Mouse (Mus musculus) kidney, embryonic 14.5 days (tissue): ENCODE results near the gene Tnfrsf21. TPM values are rescaled to one million over a fixed set of nuclear protein-coding genes. Genes with fewer than 3 reads are reported as not detected.

Source experiments
- ATAC-seq: fragments of 200-750 bp; cut with Nextera tagmentation; 2 replicates; pipeline ENCODE4 v1.8.0; 2017; ENCODE audit warnings: moderate number of reproducible peaks, mild to moderate bottlenecking, moderate TSS enrichment, moderate library complexity; ENCODE audit not compliant: low FRiP score, low TSS enrichment
- H3K27ac ChIP-seq: fragments of 300-500 bp; sonication (generic); 2 replicates; pipeline ENCODE4 v1.5.1; 2014; ENCODE audit warnings: low read depth, mild to moderate bottlenecking, low read length, moderate library complexity, mixed read lengths
- H3K27me3 ChIP-seq: fragments of 300-500 bp; sonication (generic); 2 replicates; pipeline ENCODE4 v1.6.1; 2014; ENCODE audit warnings: mild to moderate bottlenecking, low read length; ENCODE audit not compliant: control insufficient read depth, insufficient read depth
- H3K36me3 ChIP-seq: fragments of 300-500 bp; sonication (generic); 2 replicates; pipeline ENCODE4 v1.6.1; 2014; ENCODE audit warnings: low read length, mixed read lengths; ENCODE audit not compliant: control insufficient read depth, insufficient read depth
- H3K4me1 ChIP-seq: fragments of 300-500 bp; sonication (generic); 2 replicates; pipeline ENCODE4 v1.6.1; 2014; ENCODE audit warnings: low read length, mixed read lengths; ENCODE audit not compliant: control insufficient read depth, insufficient read depth
- H3K4me2 ChIP-seq: fragments of 300-500 bp; sonication (generic); replicated peaks from 2 replicates; pipeline ENCODE4 v1.6.1; 2014; ENCODE audit warnings: low read depth, mild to moderate bottlenecking, low read length
- H3K4me3 ChIP-seq: fragments of 300-500 bp; sonication (generic); 2 replicates; pipeline ENCODE4 v1.5.1; 2014; ENCODE audit warnings: mild to moderate bottlenecking, low read length
- H3K9ac ChIP-seq: fragments of 300-500 bp; sonication (generic); 2 replicates; pipeline ENCODE4 v1.6.1; 2014; ENCODE audit warnings: low read depth, mild to moderate bottlenecking, low read length, moderate library complexity
- H3K9me3 ChIP-seq: fragments of 300-500 bp; sonication (generic); 2 replicates; pipeline ENCODE4 v1.6.1; 2016; ENCODE audit warnings: low read length; ENCODE audit not compliant: control insufficient read depth
- WGBS: fragments of 180-500 bp; shearing (Covaris S2); extraction: QIAGEN DNeasy Blood & Tissue Kit; methylation state at CpG from one replicate; pipeline ENCODE4 v1.1.7; 2014; 5-methylcytosine and 5-hydroxymethylcytosine counted together
- polyA plus RNA-seq: library from polyadenylated mRNA; unstranded; fragments of >200 nt; fragmentation: Nextera tagmentation; extraction: Ambion mirVana; gene quantifications from 2 replicates; pipeline ENCODE4 v1.2.1, GENCODE M21; 2014

The Tnfrsf21 gene
- polyA plus RNA-seq, 1 experiment from 2014 or later, result 53.7 TPM

DNA sequence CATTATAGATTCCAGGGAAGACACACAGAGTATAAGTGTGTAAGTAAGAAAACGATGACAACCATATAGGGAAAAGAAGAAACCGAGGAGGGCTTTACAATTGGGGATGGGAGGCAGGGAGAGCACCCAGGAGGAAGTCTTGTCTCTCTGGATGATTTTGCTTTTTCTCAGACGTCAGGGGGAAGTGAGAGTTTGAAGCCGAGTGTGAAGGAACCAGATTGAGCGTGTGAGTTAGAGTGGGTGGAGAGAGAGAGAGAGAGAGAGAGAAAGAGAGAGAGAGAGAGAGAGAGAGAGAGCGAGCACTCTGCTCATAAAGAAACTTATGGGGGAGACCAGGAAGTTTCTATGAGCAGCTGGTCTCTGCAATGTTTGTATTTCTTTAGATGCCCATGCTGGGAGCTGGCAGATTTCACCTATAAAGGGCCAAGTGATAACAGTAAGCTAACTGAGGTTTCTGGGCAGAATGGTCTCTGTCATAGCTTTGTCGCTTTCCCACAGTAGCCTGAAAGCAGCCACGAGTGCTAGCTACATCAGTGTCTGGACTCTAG lies 16.2 kb downstream of the Tnfrsf21 start:
- Histone ChIP-seq H3K9me3 (no peaks in the 10 kb centered on the region), H3K4me1 (no peaks in the 10 kb centered on the region), H3K9ac (no peak overlapping the region), H3K4me2 (no peak overlapping the region), H3K4me3 (no peak overlapping the region), H3K36me3 (peaks cover 3% of the 10 kb centered on the region), H3K27ac (no peak overlapping the region), H3K27me3 (no peaks in the 10 kb centered on the region)
- ATAC-seq, result no peak
- 77% methylated on average over 8 of the region's 8 CpGs for WGBS

- ATAC-seq, result no peak
- no peaks in the 10 kb centered on the region for H3K4me1 ChIP-seq
- no peak overlapping the region for H3K4me3 ChIP-seq
- no peak overlapping the region for H3K4me2 ChIP-seq
- H3K27me3 ChIP-seq, result no peaks in the 10 kb centered on the region
- H3K9me3 ChIP-seq, result no peaks in the 10 kb centered on the region
- no peak overlapping the region for H3K27ac ChIP-seq
- H3K9ac ChIP-seq, result no peak overlapping the region
- H3K36me3 ChIP-seq, result peaks cover 25% of the 10 kb centered on the region
- WGBS, result 88% methylated on average over 2 of the region's 2 CpGs
Measured at GRCm38 (mm10) chr17:43035386-43035785, 19.0 kb downstream of the Tnfrsf21 start.

GRCm38 (mm10) chr17:43036058-43036757 lies 19.9 kb downstream of the Tnfrsf21 start:
- Histone ChIP-seq H3K36me3 (peaks cover 26% of the 10 kb centered on the region), H3K4me1 (no peaks in the 10 kb centered on the region), H3K4me3 (no peak overlapping the region), H3K9me3 (no peaks in the 10 kb centered on the region), H3K4me2 (no peak overlapping the region), H3K27me3 (no peaks in the 10 kb centered on the region), H3K27ac (no peak overlapping the region), H3K9ac (no peak overlapping the region)
- WGBS, result 62% methylated on average over 10 of the region's 10 CpGs
- no peak for ATAC-seq

DNA sequence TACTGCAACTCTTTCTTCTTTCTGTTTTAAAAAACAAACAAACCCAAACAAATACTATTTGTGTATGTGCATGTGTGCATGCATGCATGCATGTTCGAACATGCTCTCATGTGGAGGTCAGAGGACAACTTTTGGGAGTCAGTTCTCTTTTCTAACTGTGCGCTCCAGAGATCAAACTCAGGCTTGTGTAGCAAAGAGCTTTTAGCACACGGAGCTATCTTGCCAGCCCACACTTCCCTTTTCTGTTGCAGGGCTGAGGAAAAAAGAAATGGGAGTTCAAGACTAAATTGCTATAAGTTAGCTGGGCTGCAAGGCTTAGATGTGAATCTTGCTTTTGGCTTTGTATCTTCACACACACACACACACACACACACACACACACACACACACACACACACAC lies 24.2 kb downstream of the Tnfrsf21 start:
- no peaks in the 10 kb centered on the region for H3K9me3 ChIP-seq
- peaks cover 41% of the 10 kb centered on the region for H3K36me3 ChIP-seq
- no peak overlapping the region for H3K9ac ChIP-seq
- H3K27ac ChIP-seq, result no peak overlapping the region
- no peak overlapping the region for H3K4me3 ChIP-seq
- no peak overlapping the region for H3K4me2 ChIP-seq
- WGBS, result 74% methylated on average over 3 of the region's 3 CpGs
- H3K27me3 ChIP-seq, result no peaks in the 10 kb centered on the region
- no peak for ATAC-seq
- H3K4me1 ChIP-seq, result no peaks in the 10 kb centered on the region

GRCm38 (mm10) chr17:43050619-43051018 lies 34.3 kb downstream of the Tnfrsf21 start:
- H3K4me3 ChIP-seq, result no peak overlapping the region
- H3K36me3 ChIP-seq, result no peaks in the 10 kb centered on the region
- H3K9ac ChIP-seq, result no peak overlapping the region
- H3K4me1 ChIP-seq, result peaks cover 8% of the 10 kb centered on the region; the same call in 1 of the 2 replicates
- H3K27me3 ChIP-seq, result no peaks in the 10 kb centered on the region
- no peaks in the 10 kb centered on the region for H3K9me3 ChIP-seq
- no peak for ATAC-seq
- 94% methylated on average over 2 of the region's 2 CpGs for WGBS
- H3K27ac ChIP-seq, result no peak overlapping the region
- H3K4me2 ChIP-seq, result no peak overlapping the region

GRCm38 (mm10) chr17:43052791-43053190 lies 36.4 kb downstream of the Tnfrsf21 start:
- Histone ChIP-seq H3K4me1 (no peaks in the 10 kb centered on the region), H3K27me3 (no peaks in the 10 kb centered on the region), H3K4me3 (no peak overlapping the region), H3K36me3 (peaks cover under 1% of the 10 kb centered on the region; the same call in 1 of the 2 replicates), H3K4me2 (no peak overlapping the region), H3K27ac (no peak overlapping the region), H3K9ac (no peak overlapping the region), H3K9me3 (no peaks in the 10 kb centered on the region)
- no peak for ATAC-seq
- 83% methylated on average over 1 of the region's 1 CpGs for WGBS

- H3K4me1 ChIP-seq, result no peaks in the 10 kb centered on the region
- 94% methylated on average over 10 of the region's 10 CpGs for WGBS
- H3K4me3 ChIP-seq, result no peak overlapping the region
- H3K27ac ChIP-seq, result no peak overlapping the region
- no peak for ATAC-seq
- H3K9ac ChIP-seq, result no peak overlapping the region
- H3K9me3 ChIP-seq, result no peaks in the 10 kb centered on the region
- H3K36me3 ChIP-seq, result peaks cover 2% of the 10 kb centered on the region; the same call in 1 of the 2 replicates
- H3K4me2 ChIP-seq, result no peak overlapping the region
- no peaks in the 10 kb centered on the region for H3K27me3 ChIP-seq
Measured at GRCm38 (mm10) chr17:43053943-43054342, 37.6 kb downstream of the Tnfrsf21 start.

- Histone ChIP-seq H3K9ac (no peak overlapping the region), H3K27me3 (no peaks in the 10 kb centered on the region), H3K4me2 (no peak overlapping the region), H3K4me1 (no peaks in the 10 kb centered on the region), H3K4me3 (no peak overlapping the region), H3K9me3 (no peaks in the 10 kb centered on the region), H3K27ac (no peak overlapping the region), H3K36me3 (peaks cover 4% of the 10 kb centered on the region; the same call in 1 of the 2 replicates)
- WGBS, result 87% methylated on average over 11 of the region's 11 CpGs
- no peak for ATAC-seq
Measured at GRCm38 (mm10) chr17:43058277-43059025, 42.1 kb downstream of the Tnfrsf21 start.

DNA sequence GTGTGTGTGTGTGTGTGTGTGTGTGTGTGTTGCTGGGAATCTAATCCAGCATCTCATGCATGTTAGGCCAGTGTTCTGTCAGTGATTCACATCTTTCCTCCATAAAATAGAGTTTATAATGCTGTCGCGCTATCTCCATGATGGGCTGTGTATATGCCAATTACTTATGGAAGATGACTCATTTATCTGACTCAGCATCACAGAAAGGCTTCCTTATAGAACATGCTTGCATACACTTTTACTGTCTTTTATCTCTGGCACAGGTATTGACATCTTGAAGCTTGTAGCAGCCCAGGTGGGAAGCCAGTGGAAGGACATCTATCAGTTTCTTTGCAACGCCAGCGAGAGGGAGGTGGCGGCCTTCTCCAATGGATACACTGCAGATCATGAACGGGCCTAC lies 48.4 kb downstream of the Tnfrsf21 start:
- Histone ChIP-seq H3K9me3 (no peaks in the 10 kb centered on the region), H3K4me1 (no peaks in the 10 kb centered on the region), H3K36me3 (peaks cover 16% of the 10 kb centered on the region), H3K9ac (no peak overlapping the region), H3K4me2 (no peak overlapping the region), H3K27me3 (no peaks in the 10 kb centered on the region), H3K27ac (no peak overlapping the region), H3K4me3 (no peak overlapping the region)
- 95% methylated on average over 6 of the region's 6 CpGs for WGBS
- no peak for ATAC-seq
